Mouse (Mus musculus): Measurements from ENCODE around the gene Capn5. TPM values are rescaled to one million over a fixed set of nuclear protein-coding genes. Genes with fewer than 3 reads are reported as not detected.

Capn5 gene
- total and polyA plus RNA-seq, 3 experiments = 0.04 to 0.54 TPM; not detected in 1

DNA sequence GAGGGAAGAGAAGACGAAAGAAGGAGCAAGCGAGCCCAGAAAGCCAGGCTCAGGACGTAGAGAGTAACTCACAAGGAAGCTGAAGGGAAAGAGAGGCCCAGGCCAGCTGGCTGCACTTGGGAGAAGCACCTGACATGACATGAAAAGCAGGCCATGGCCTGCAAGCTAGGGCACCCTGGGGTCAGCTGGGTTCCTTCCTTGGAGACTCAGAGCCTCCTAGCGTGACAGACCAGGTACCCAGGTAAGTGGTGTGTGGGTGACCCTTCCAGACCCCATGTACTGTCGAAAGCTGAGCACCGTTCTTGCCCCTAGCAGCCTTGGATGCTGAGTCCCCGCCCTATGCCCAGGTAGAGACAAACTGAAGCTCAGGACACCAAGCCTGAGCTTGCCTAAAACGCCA, 5.4 kb downstream of the Capn5 start:
- Histone ChIP-seq H3K9ac (ENCODE audit: control insufficient read depth, low read depth, low read length, poor library complexity, severe bottlenecking) (no peak overlapping the region), H3K79me2 (ENCODE audit: control insufficient read depth, insufficient read depth, low read length, poor library complexity) (no peaks in the 10 kb centered on the region), H3K4me3 (ENCODE audit: control insufficient read depth in 1 of 2, insufficient read depth in 1 of 2, low read depth in 2 of 2, low read length in 2 of 2) (no peak overlapping the region), H3K36me3 (ENCODE audit: control insufficient read depth in 1 of 2, insufficient read depth in 2 of 2, low read length in 2 of 2) (peaks cover 0 to 4% of the 10 kb centered on the region in 2 experiments; a peak in 2 of 4 replicates), H3K9me3 (replicated peaks; ENCODE audit: insufficient read depth, low read length) (no peaks in the 10 kb centered on the region), H3K27ac (ENCODE audit: control insufficient read depth, low read depth, low read length) (no peak overlapping the region), H3K4me1 (ENCODE audit: control insufficient read depth in 1 of 2, insufficient read depth in 2 of 2, low read length in 2 of 2) (peaks cover 2 to 19% of the 10 kb centered on the region in 2 experiments; a peak in 3 of 4 replicates), H3K27me3 (ENCODE audit: control insufficient read depth in 1 of 2, insufficient read depth in 2 of 2, low read length in 2 of 2) (no peaks in the 10 kb centered on the region)
- no peak for TF ChIP-seq RAD21 (IDR thresholded peaks at IDR 0.05; ENCODE audit: low read depth, low read length)
- TF ChIP-seq USF1 (IDR thresholded peaks at IDR 0.05; ENCODE audit: low read depth, low read length) = no peak
- TF ChIP-seq NELFE (IDR thresholded peaks at IDR 0.05; ENCODE audit: low read depth, low read length) = no peak
- no peak for TF ChIP-seq ELF1 (IDR thresholded peaks at IDR 0.05; ENCODE audit: low read depth, low read length)
- no peak for TF ChIP-seq ZKSCAN1 (IDR thresholded peaks at IDR 0.05; ENCODE audit: low read depth, low read length)
- no peak for TF ChIP-seq GABPA (IDR thresholded peaks at IDR 0.05; ENCODE audit: low read depth, low read length)
- TF ChIP-seq UBTF (IDR thresholded peaks at IDR 0.05; ENCODE audit: borderline replicate concordance, insufficient read depth, low read depth, low read length) = no peak
- TF ChIP-seq ZC3H11A (IDR thresholded peaks at IDR 0.05; ENCODE audit: low read depth, low read length) = no peak
- TF ChIP-seq MEF2A (IDR thresholded peaks at IDR 0.05; ENCODE audit: extremely low read depth, insufficient replicate concordance, low read depth, low read length, poor library complexity, severe bottlenecking) = no peak
- no peak for TF ChIP-seq MXI1 (IDR thresholded peaks at IDR 0.05; ENCODE audit: low read depth, low read length)
- no peak for TF ChIP-seq BHLHE40 (IDR thresholded peaks at IDR 0.05; ENCODE audit: borderline replicate concordance, low read depth, low read length)
- TF ChIP-seq E2F4 (IDR thresholded peaks at IDR 0.05; ENCODE audit: borderline replicate concordance, low read depth, low read length) = no peak
- TF ChIP-seq MYB (IDR thresholded peaks at IDR 0.05; ENCODE audit: low read depth, low read length) = no peak
- no peak for TF ChIP-seq TBP (IDR thresholded peaks at IDR 0.05; ENCODE audit: low read depth, low read length)
- no peak for TF ChIP-seq MAX (IDR thresholded peaks at IDR 0.05; ENCODE audit: low read length)
- no peak for DNase-seq (ENCODE audit: low read depth, low spot score)

GRCm38 (mm10) chr7:98171141-98172073, 6.7 kb downstream of the Capn5 start:
- no peak overlapping the region for H3K9ac ChIP-seq (ENCODE audit: control insufficient read depth, low read depth, low read length, poor library complexity, severe bottlenecking)
- H3K4me1 ChIP-seq (ENCODE audit: control insufficient read depth in 1 of 2, insufficient read depth in 2 of 2, low read length in 2 of 2) = peaks cover 2 to 19% of the 10 kb centered on the region in 2 experiments; a peak in 3 of 4 replicates
- TF ChIP-seq MYB (IDR thresholded peaks at IDR 0.05; ENCODE audit: low read depth, low read length) = no peak
- no peak for TF ChIP-seq E2F4 (IDR thresholded peaks at IDR 0.05; ENCODE audit: borderline replicate concordance, low read depth, low read length)
- no peak for TF ChIP-seq HCFC1 (IDR thresholded peaks at IDR 0.05; ENCODE audit: low read depth, low read length)
- TF ChIP-seq RAD21 (IDR thresholded peaks at IDR 0.05; ENCODE audit: low read depth, low read length) = no peak
- TF ChIP-seq CTCF (IDR thresholded peaks at IDR 0.05 in 2 of 3, conservative IDR thresholded peaks at IDR 0.05 in 1 of 3; ENCODE audit: control insufficient read depth in 1 of 3, insufficient read depth in 1 of 3, low read depth in 2 of 3, low read length in 3 of 3, poor library complexity in 1 of 3, severe bottlenecking in 1 of 3) = no peak
- TF ChIP-seq SIN3A (IDR thresholded peaks at IDR 0.05; ENCODE audit: low read length) = no peak
- no peak for TF ChIP-seq KAT2A (conservative IDR thresholded peaks at IDR 0.05; ENCODE audit: low read depth, low read length)
- TF ChIP-seq RCOR1 (IDR thresholded peaks at IDR 0.05; ENCODE audit: low read depth, low read length) = no peak
- no peak for TF ChIP-seq USF1 (IDR thresholded peaks at IDR 0.05; ENCODE audit: low read depth, low read length)
- TF ChIP-seq NELFE (IDR thresholded peaks at IDR 0.05; ENCODE audit: low read depth, low read length) = no peak
- no peak for TF ChIP-seq GATA1 (IDR thresholded peaks at IDR 0.05; ENCODE audit: low read depth, low read length)
- H3K9me3 ChIP-seq (replicated peaks; ENCODE audit: insufficient read depth, low read length) = no peaks in the 10 kb centered on the region
- peak; percentile 39 for DNase-seq (ENCODE audit: low read depth, low spot score)
- H3K27ac ChIP-seq (ENCODE audit: control insufficient read depth, low read depth, low read length) = no peak overlapping the region
- no peaks in the 10 kb centered on the region for H3K79me2 ChIP-seq (ENCODE audit: control insufficient read depth, insufficient read depth, low read length, poor library complexity)
- peaks cover 0 to 4% of the 10 kb centered on the region in 2 experiments; a peak in 2 of 4 replicates for H3K36me3 ChIP-seq (ENCODE audit: control insufficient read depth in 1 of 2, insufficient read depth in 2 of 2, low read length in 2 of 2)
- no peaks in the 10 kb centered on the region for H3K27me3 ChIP-seq (ENCODE audit: control insufficient read depth in 1 of 2, insufficient read depth in 2 of 2, low read length in 2 of 2)
- no peak overlapping the region for H3K4me3 ChIP-seq (ENCODE audit: control insufficient read depth in 1 of 2, insufficient read depth in 1 of 2, low read depth in 2 of 2, low read length in 2 of 2)

Data from MEL (cell line).